Mouse (Mus musculus): Measurements from ENCODE around the gene Orai2.
"Not testable (repeated sequence)": the region's sequence is repeated elsewhere in the genome, so short reads cannot be mapped to it uniquely, and the experiment has no call there.

Orai2 gene

GRCm38 (mm10) chr5:136135571-136136291 lies 34.8 kb downstream of the Orai2 start, which contains the start of the genes Lrwd1 and Alkbh4:
Gene Lrwd1, minus strand, starts transcription at chr5:136136074.
Gene Alkbh4, plus strand, starts transcription at chr5:136136146.
- peak; percentile 96 for DNase-seq

GRCm38 (mm10) chr5:136122165-136122564 lies 48.3 kb downstream of the Orai2 start:
- no peak for DNase-seq

- DNase-seq: no peak
Observed at GRCm38 (mm10) chr5:136116784-136117112, 53.8 kb downstream of the Orai2 start.

GRCm38 (mm10) chr5:136115891-136116783 lies 54.4 kb downstream of the Orai2 start, which contains the start of gene Polr2j:
Gene Polr2j, plus strand, starts transcription at chr5:136116631.
- DNase-seq: peak; percentile 95

- not testable (repeated sequence) for DNase-seq
Observed at GRCm38 (mm10) chr5:136113546-136113945, 57.0 kb downstream of the Orai2 start.

GRCm38 (mm10) chr5:136109042-136109441 lies 61.5 kb downstream of the Orai2 start:
- DNase-seq: no peak

- DNase-seq: no peak
Observed at GRCm38 (mm10) chr5:136108486-136108885, 62.0 kb downstream of the Orai2 start.

- no peak for DNase-seq
Observed at GRCm38 (mm10) chr5:136104511-136104910, 66.0 kb downstream of the Orai2 start.

- peak; percentile 59 for DNase-seq
Observed at GRCm38 (mm10) chr5:136102099-136102820, 68.3 kb downstream of the Orai2 start.

- no peak for DNase-seq
Observed at GRCm38 (mm10) chr5:136098536-136098935, 72.0 kb downstream of the Orai2 start.

All from layer of hippocampus, adult 9-11 months (tissue).